Mouse (Mus musculus) embryonic facial prominence, embryonic 15.5 days (tissue): ENCODE results near the gene Nutf2-ps1. TPM values are rescaled to one million over a fixed set of nuclear protein-coding genes. Genes with fewer than 3 reads are reported as not detected.
A peak's percentile ranks its signal among the peaks of the same experiment; 100 is the strongest.

Source experiments
- ATAC-seq: fragments of 200-750 bp; cut with Nextera tagmentation; 2 replicates; pipeline ENCODE4 v1.8.0; 2017; ENCODE audit warnings: low read depth, moderate TSS enrichment; ENCODE audit not compliant: insufficient number of reproducible peaks, low FRiP score, low TSS enrichment
- H3K27ac ChIP-seq: fragments of 300-500 bp; sonication (generic); replicated peaks from 2 replicates; pipeline ENCODE4 v1.5.1; 2015; ENCODE audit warnings: mild to moderate bottlenecking, inconsistent platforms
- H3K27me3 ChIP-seq: fragments of 300-500 bp; sonication (generic); 2 replicates; pipeline ENCODE4 v1.6.1; 2015; ENCODE audit warnings: inconsistent platforms
- H3K36me3 ChIP-seq: fragments of 300-500 bp; sonication (generic); 2 replicates; pipeline ENCODE4 v1.6.1; 2015; ENCODE audit warnings: mild to moderate bottlenecking, inconsistent platforms
- H3K4me1 ChIP-seq: fragments of 300-500 bp; sonication (generic); 2 replicates; pipeline ENCODE4 v1.6.1; 2015; ENCODE audit warnings: inconsistent platforms
- H3K4me2 ChIP-seq: fragments of 300-500 bp; sonication (generic); replicated peaks from 2 replicates; pipeline ENCODE4 v1.6.1; 2015; ENCODE audit warnings: mild to moderate bottlenecking, inconsistent platforms
- H3K4me3 ChIP-seq: fragments of 300-500 bp; sonication (generic); replicated peaks from 2 replicates; pipeline ENCODE4 v1.5.1; 2015; ENCODE audit warnings: mild to moderate bottlenecking, inconsistent platforms
- H3K9ac ChIP-seq: fragments of 300-500 bp; sonication (generic); 2 replicates; pipeline ENCODE4 v1.6.1; 2015; ENCODE audit warnings: inconsistent platforms
- H3K9me3 ChIP-seq: fragments of 300-500 bp; sonication (generic); replicated peaks from 2 replicates; pipeline ENCODE4 v1.6.1; 2016; ENCODE audit warnings: inconsistent platforms
- WGBS: fragments of 180-500 bp; shearing (Covaris S2); methylation state at CpG from one replicate; pipeline ENCODE4 v1.1.7; 2015; 5-methylcytosine and 5-hydroxymethylcytosine counted together
- polyA plus RNA-seq: library from polyadenylated mRNA; unstranded; fragments of >200 nt; fragmentation: Nextera tagmentation; extraction: Ambion mirVana; gene quantifications from 2 replicates; pipeline ENCODE4 v1.2.1, GENCODE M21; 2015

Nutf2-ps1 gene
- polyA plus RNA-seq, 1 experiment from 2014 or later = 301 TPM

- H3K4me2 ChIP-seq = no peak overlapping the region
- no peak overlapping the region for H3K27ac ChIP-seq
- H3K4me3 ChIP-seq = no peak overlapping the region
- H3K9me3 ChIP-seq = no peaks in the 10 kb centered on the region
- no peaks in the 10 kb centered on the region for H3K27me3 ChIP-seq
- WGBS = 60% methylated on average over 3 of the region's 3 CpGs
- no peaks in the 10 kb centered on the region for H3K4me1 ChIP-seq
- H3K36me3 ChIP-seq = no peaks in the 10 kb centered on the region
- no peak for ATAC-seq
- no peak overlapping the region for H3K9ac ChIP-seq
Measured at GRCm38 (mm10) chr19:53568553-53568952, 20.3 kb downstream of the Nutf2-ps1 start.

- no peaks in the 10 kb centered on the region for H3K27me3 ChIP-seq
- no peak overlapping the region for H3K4me2 ChIP-seq
- H3K9me3 ChIP-seq = no peaks in the 10 kb centered on the region
- no peaks in the 10 kb centered on the region for H3K4me1 ChIP-seq
- 20% methylated on average over 11 of the region's 11 CpGs for WGBS
- no peak for ATAC-seq
- H3K4me3 ChIP-seq = no peak overlapping the region
- no peak overlapping the region for H3K27ac ChIP-seq
- no peaks in the 10 kb centered on the region for H3K36me3 ChIP-seq
- H3K9ac ChIP-seq = no peak overlapping the region
Measured at GRCm38 (mm10) chr19:53567864-53568263, 21.0 kb downstream of the Nutf2-ps1 start.

- Histone ChIP-seq H3K9me3 (no peaks in the 10 kb centered on the region), H3K27ac (no peak overlapping the region), H3K27me3 (no peaks in the 10 kb centered on the region), H3K4me2 (no peak overlapping the region), H3K4me3 (no peak overlapping the region), H3K9ac (no peak overlapping the region), H3K4me1 (no peaks in the 10 kb centered on the region), H3K36me3 (no peaks in the 10 kb centered on the region)
- no peak for ATAC-seq
- 90% methylated on average over 14 of the region's 14 CpGs for WGBS
Measured at GRCm38 (mm10) chr19:53565565-53566277, 23.1 kb downstream of the Nutf2-ps1 start.

DNA sequence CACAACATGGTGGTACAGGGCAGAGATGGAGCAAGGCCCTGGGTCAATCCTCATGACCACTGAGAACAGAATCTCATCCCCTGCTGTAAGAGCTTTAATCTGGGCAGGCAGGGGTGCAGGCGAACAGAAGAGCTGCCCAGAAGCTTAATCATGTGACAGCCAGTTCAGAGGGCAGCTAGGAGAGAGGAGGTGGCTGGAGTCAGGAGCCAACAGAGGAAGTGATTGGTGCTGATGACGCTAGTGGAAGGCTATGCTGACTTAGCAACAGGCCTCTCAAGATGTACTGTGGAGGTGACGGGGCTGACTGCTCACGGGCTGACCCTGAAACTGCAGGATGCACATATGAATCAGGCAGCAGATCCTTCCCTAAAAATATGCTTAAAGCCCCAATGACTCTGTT lies 24.7 kb downstream of the Nutf2-ps1 start:
- no peak overlapping the region for H3K4me2 ChIP-seq
- no peaks in the 10 kb centered on the region for H3K27me3 ChIP-seq
- H3K9me3 ChIP-seq = no peaks in the 10 kb centered on the region
- 36% methylated on average over 4 of the region's 4 CpGs for WGBS
- H3K9ac ChIP-seq = no peak overlapping the region
- H3K4me1 ChIP-seq = no peaks in the 10 kb centered on the region
- ATAC-seq = no peak
- no peak overlapping the region for H3K4me3 ChIP-seq
- H3K36me3 ChIP-seq = no peaks in the 10 kb centered on the region
- H3K27ac ChIP-seq = no peak overlapping the region

DNA sequence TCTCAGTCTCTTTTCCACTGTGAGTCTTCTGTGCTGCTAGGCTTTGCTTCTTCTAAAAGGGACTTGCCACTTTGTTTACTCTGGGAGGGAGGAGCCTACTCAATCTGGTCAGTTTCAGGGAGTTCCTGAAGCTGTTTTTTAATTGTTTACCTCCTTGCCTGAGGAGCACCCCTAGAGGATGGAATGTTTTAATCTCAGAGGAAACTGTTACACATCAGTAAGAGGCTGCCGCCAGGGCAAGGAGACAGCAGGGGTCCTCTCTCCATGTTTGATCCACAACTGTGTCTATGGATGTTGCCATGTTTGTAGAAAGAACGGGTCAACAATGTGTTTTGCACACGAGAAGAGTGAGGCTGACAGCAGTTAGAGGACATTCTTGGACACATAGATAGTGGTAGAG lies 28.4 kb downstream of the Nutf2-ps1 start:
- H3K27ac ChIP-seq = no peak overlapping the region
- H3K9me3 ChIP-seq = no peaks in the 10 kb centered on the region
- H3K27me3 ChIP-seq = no peaks in the 10 kb centered on the region
- H3K9ac ChIP-seq = no peak overlapping the region
- H3K4me2 ChIP-seq = no peak overlapping the region
- ATAC-seq = no peak
- 82% methylated on average over 3 of the region's 3 CpGs for WGBS
- peaks cover 9% of the 10 kb centered on the region; the same call in 1 of the 2 replicates for H3K4me1 ChIP-seq
- H3K4me3 ChIP-seq = no peak overlapping the region
- H3K36me3 ChIP-seq = no peaks in the 10 kb centered on the region

- no peak overlapping the region for H3K27ac ChIP-seq
- H3K36me3 ChIP-seq = no peaks in the 10 kb centered on the region
- ATAC-seq = no peak; the same call in 1 of the 2 replicates
- H3K9me3 ChIP-seq = no peaks in the 10 kb centered on the region
- 24% methylated on average over 20 of the region's 20 CpGs for WGBS
- peaks cover 12% of the 10 kb centered on the region; the same call in 1 of the 2 replicates for H3K4me1 ChIP-seq
- peak overlapping the region; percentile 13 for H3K4me3 ChIP-seq
- no peaks in the 10 kb centered on the region for H3K27me3 ChIP-seq
- no peak overlapping the region for H3K9ac ChIP-seq
- H3K4me2 ChIP-seq = peak overlapping the region; percentile 45
Measured at GRCm38 (mm10) chr19:53557267-53557936, 31.5 kb downstream of the Nutf2-ps1 start.

DNA sequence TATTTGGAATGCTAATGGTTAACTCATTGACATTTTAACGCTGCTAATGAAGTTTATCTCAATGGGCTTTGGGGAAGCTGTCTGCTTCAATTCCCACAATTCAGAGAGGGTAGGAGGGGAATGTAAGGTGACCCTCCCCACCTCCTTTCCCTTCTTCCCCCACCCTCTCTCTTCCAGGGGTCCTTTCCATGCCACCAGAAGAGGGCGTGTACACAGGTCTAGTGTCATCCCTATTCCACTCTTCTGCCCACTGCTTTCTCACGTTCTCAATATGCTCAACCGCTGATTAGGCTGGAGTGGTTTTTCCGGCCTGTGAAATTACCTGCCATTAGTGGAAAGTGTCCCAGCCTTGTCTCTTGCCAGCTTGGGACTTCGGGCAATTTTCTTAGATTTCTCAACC lies 32.0 kb downstream of the Nutf2-ps1 start:
- Histone ChIP-seq H3K9me3 (no peaks in the 10 kb centered on the region), H3K27ac (no peak overlapping the region), H3K36me3 (no peaks in the 10 kb centered on the region), H3K27me3 (no peaks in the 10 kb centered on the region), H3K9ac (no peak overlapping the region), H3K4me3 (peak overlapping the region; percentile 13; the same call in 1 of the 2 replicates), H3K4me2 (peak overlapping the region; percentile 45), H3K4me1 (peaks cover 12% of the 10 kb centered on the region; the same call in 1 of the 2 replicates)
- WGBS = 29% methylated on average over 6 of the region's 6 CpGs
- no peak for ATAC-seq

GRCm38 (mm10) chr19:53554981-53555616 lies 33.8 kb downstream of the Nutf2-ps1 start:
- no peak overlapping the region for H3K9ac ChIP-seq
- H3K9me3 ChIP-seq = no peaks in the 10 kb centered on the region
- ATAC-seq = no peak

DNA sequence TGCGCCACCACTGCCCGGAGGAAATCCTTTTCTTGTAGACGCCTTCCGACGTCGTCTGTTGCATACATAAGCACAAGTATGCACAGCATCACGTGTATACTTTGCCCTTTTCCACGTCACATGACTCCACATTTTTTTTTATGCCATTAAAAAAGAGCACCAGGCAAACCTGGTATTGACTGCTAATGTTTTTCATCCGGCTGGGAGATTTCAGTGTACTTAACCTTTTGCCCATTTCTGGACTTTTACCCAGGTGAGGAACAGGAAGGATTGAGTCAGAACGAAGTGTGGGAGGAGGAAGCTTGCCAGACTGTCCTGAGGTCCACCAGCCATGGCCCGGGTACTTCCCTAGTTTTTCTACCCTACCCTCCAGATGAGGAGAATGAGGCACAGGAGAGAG lies 34.5 kb downstream of the Nutf2-ps1 start:
- Histone ChIP-seq H3K36me3 (no peaks in the 10 kb centered on the region), H3K4me2 (no peak overlapping the region), H3K4me1 (peaks cover 12% of the 10 kb centered on the region; the same call in 1 of the 2 replicates), H3K27ac (no peak overlapping the region), H3K4me3 (no peak overlapping the region), H3K27me3 (no peaks in the 10 kb centered on the region), H3K9ac (no peak overlapping the region), H3K9me3 (no peaks in the 10 kb centered on the region)
- no peak for ATAC-seq
- 84% methylated on average over 11 of the region's 11 CpGs for WGBS

More at GRCm38 (mm10) chr19:53554981-53555616, 33.8 kb downstream of the Nutf2-ps1 start:
- Histone ChIP-seq H3K4me2 (no peak overlapping the region), H3K4me1 (peaks cover 12% of the 10 kb centered on the region; the same call in 1 of the 2 replicates), H3K27ac (no peak overlapping the region), H3K36me3 (no peaks in the 10 kb centered on the region), H3K27me3 (no peaks in the 10 kb centered on the region), H3K4me3 (no peak overlapping the region)
- WGBS = 65% methylated on average over 5 of the region's 5 CpGs

GRCm38 (mm10) chr19:53552795-53553194 lies 36.1 kb downstream of the Nutf2-ps1 start:
- Histone ChIP-seq H3K4me2 (no peak overlapping the region), H3K4me1 (peaks cover 12% of the 10 kb centered on the region; the same call in 1 of the 2 replicates), H3K27ac (no peak overlapping the region), H3K36me3 (no peaks in the 10 kb centered on the region), H3K9ac (no peak overlapping the region), H3K27me3 (no peaks in the 10 kb centered on the region), H3K9me3 (no peaks in the 10 kb centered on the region), H3K4me3 (no peak overlapping the region)
- 51% methylated on average over 6 of the region's 6 CpGs for WGBS
- no peak for ATAC-seq

DNA sequence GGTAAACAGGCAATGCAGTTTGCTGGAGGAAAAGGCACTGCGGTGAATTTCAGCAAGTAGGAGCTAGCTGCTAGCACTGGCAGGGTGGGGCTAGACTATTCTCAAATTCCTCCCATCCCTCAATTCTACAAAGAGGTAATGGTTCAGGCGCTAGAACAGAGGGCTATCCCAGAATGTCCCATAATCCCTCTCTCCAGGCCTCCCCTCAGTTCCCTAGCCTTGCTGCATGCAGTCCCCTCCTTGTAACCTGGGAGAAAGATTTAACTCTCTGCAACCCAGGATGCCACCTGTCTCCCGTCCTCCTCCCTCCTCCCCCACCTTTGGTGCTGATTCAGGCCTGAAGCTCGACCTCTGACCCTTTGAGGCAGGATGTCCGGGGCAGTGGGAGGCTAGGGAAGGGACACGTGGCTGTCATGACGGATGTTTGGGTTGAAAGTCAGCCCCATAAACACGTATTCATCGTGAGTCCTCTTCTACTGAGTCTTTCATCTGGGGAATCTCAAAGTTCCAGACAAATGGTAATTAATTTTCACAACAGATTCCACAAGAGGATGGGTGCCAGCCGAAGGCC lies 36.6 kb downstream of the Nutf2-ps1 start:
- no peak for ATAC-seq
- Histone ChIP-seq H3K4me2 (no peak overlapping the region), H3K27me3 (no peaks in the 10 kb centered on the region), H3K4me1 (peaks cover 8% of the 10 kb centered on the region; the same call in 1 of the 2 replicates), H3K36me3 (no peaks in the 10 kb centered on the region), H3K9me3 (no peaks in the 10 kb centered on the region), H3K27ac (no peak overlapping the region), H3K9ac (no peak overlapping the region), H3K4me3 (no peak overlapping the region)
- WGBS = 29% methylated on average over 10 of the region's 10 CpGs
